Mouse (Mus musculus) limb, embryonic 14.5 days (tissue): ENCODE measurements around the gene Cldn10. TPM values are rescaled to one million over a fixed set of nuclear protein-coding genes. Genes with fewer than 3 reads are reported as not detected.

ENCODE experiments used
- ATAC-seq: fragments of 200-750 bp; cut with Nextera tagmentation; 2 replicates; pipeline ENCODE4 v1.8.0; 2017; ENCODE audit warnings: low read depth, moderate number of reproducible peaks, moderate TSS enrichment; ENCODE audit not compliant: low FRiP score
- DNase-seq: peaks from one replicate; pipeline ENCODE4 v3.0.0-alpha.2; 2015; ENCODE audit warnings: low spot score
- H3K27ac ChIP-seq: fragments of 300-500 bp; sonication (generic); replicated peaks from 2 replicates; pipeline ENCODE4 v1.5.1; 2014; ENCODE audit warnings: low read depth, mild to moderate bottlenecking, low read length, moderate library complexity, mixed read lengths
- H3K27me3 ChIP-seq: fragments of 300-500 bp; sonication (generic); 2 replicates; pipeline ENCODE4 v1.6.1; 2014; ENCODE audit warnings: low read length, mixed read lengths; ENCODE audit not compliant: control insufficient read depth, insufficient read depth
- H3K36me3 ChIP-seq: fragments of 300-500 bp; sonication (generic); 2 replicates; pipeline ENCODE4 v1.6.1; 2014; ENCODE audit warnings: mild to moderate bottlenecking, low read length, moderate library complexity, mixed read lengths; ENCODE audit not compliant: control insufficient read depth, insufficient read depth
- H3K4me1 ChIP-seq: fragments of 300-500 bp; sonication (generic); 2 replicates; pipeline ENCODE4 v1.6.1; 2014; ENCODE audit warnings: antibody characterized with exemption, low read length, mixed read lengths; ENCODE audit not compliant: control insufficient read depth, insufficient read depth
- H3K4me2 ChIP-seq: fragments of 300-500 bp; sonication (generic); replicated peaks from 2 replicates; pipeline ENCODE4 v1.6.1; 2014; ENCODE audit warnings: low read depth, mild to moderate bottlenecking, low read length, moderate library complexity; ENCODE audit not compliant: severe bottlenecking
- H3K4me3 ChIP-seq: fragments of 300-500 bp; sonication (generic); replicated peaks from 2 replicates; pipeline ENCODE4 v1.5.1; 2014; ENCODE audit warnings: low read length
- H3K9ac ChIP-seq: fragments of 300-500 bp; sonication (generic); 2 replicates; pipeline ENCODE4 v1.6.1; 2014; ENCODE audit warnings: mild to moderate bottlenecking, low read depth, low read length, moderate library complexity; ENCODE audit not compliant: severe bottlenecking
- H3K9me3 ChIP-seq: fragments of 300-500 bp; sonication (generic); 2 replicates; pipeline ENCODE4 v1.6.1; 2016; ENCODE audit warnings: low read length; ENCODE audit not compliant: control insufficient read depth
- POLR2A ChIP-seq: fragments of 200-500 bp; IDR thresholded peaks from 2 replicates; pipeline ENCODE4 v1.8.0; 2012; ENCODE audit warnings: inconsistent platforms, mild to moderate bottlenecking, moderate library complexity, borderline replicate concordance; ENCODE audit not compliant: insufficient read depth, insufficient read length; ENCODE audit errors: extremely low read depth
- WGBS: fragments of 180-500 bp; shearing (Covaris S2); extraction: QIAGEN DNeasy Blood & Tissue Kit; methylation state at CpG from one replicate; pipeline ENCODE4 v1.1.7; 2014; 5-methylcytosine and 5-hydroxymethylcytosine counted together
- polyA plus RNA-seq, 2 experiments: library from polyadenylated mRNA; depleted of rRNA in 1 of 2; stranded (reverse) in 1 of 2; unstranded in 1 of 2; fragments of >200 nt; fragmentation: Nextera tagmentation in 1 of 2; extraction: Ambion mirVana in 1 of 2; gene quantifications; 2 replicates each; pipeline versions ENCODE4 v1.2.1 to v1.2.3; 2012 to 2014

Cldn10 gene
- polyA plus RNA-seq, 2 experiments: 0.65 to 1.4 TPM

DNA sequence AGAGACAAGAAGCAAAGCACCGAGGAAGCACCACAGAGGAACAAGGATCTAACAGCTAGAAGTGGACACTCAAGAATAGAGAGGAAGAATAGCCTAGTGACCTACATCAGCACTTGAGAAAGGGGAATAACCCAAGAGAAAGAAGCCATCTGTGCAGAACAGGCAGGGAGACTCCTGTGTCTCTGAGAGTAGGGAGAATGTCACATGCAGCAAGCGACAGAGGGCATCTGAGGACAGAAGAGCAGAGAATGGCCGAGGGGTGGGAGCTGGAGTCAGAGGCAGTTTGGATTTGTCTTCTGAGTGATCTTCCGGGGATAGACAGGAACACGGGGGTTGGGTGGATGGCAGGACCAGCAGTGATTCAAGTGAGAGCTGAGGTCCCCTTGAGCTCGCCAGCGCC lies 25.4 kb downstream of the Cldn10 start:
- no peak for DNase-seq
- WGBS: 69% methylated on average over 7 of the region's 7 CpGs
- Histone ChIP-seq H3K9ac (no peak overlapping the region), H3K27ac (no peak overlapping the region), H3K4me3 (no peak overlapping the region), H3K4me2 (no peak overlapping the region), H3K36me3 (no peaks in the 10 kb centered on the region), H3K9me3 (no peaks in the 10 kb centered on the region), H3K27me3 (no peaks in the 10 kb centered on the region), H3K4me1 (no peaks in the 10 kb centered on the region)
- TF ChIP-seq POLR2A: no peak
- no peak for ATAC-seq

DNA sequence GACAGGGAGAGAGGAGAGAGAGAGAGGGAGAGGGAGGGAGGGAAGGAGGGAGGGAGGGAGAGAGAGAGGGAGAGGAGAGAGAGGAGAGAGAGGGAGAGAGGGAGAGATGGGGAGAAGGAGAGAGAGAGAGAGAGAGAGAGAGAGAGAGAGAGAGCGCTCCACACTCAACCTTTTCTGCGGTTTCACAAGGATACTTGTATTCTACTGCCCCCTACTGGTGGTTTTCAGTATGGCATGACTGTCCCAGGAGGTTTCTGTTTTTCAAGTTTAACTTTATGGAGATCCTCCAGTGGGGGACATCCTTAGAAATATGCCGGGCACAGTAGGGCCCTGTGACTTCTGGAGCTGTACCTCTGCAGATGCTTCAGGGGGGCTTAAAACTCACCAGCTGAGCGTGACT lies 28.8 kb downstream of the Cldn10 start:
- H3K4me3 ChIP-seq: no peak overlapping the region
- H3K4me1 ChIP-seq: no peaks in the 10 kb centered on the region
- H3K36me3 ChIP-seq: no peaks in the 10 kb centered on the region
- 23% methylated on average over 4 of the region's 4 CpGs for WGBS
- H3K27ac ChIP-seq: no peak overlapping the region
- H3K4me2 ChIP-seq: no peak overlapping the region
- no peak for TF ChIP-seq POLR2A
- DNase-seq (peak; percentile 71), ATAC-seq (no peak; the same call in 1 of the 2 replicates)
- no peaks in the 10 kb centered on the region for H3K9me3 ChIP-seq
- no peak overlapping the region for H3K9ac ChIP-seq
- no peaks in the 10 kb centered on the region for H3K27me3 ChIP-seq

DNA sequence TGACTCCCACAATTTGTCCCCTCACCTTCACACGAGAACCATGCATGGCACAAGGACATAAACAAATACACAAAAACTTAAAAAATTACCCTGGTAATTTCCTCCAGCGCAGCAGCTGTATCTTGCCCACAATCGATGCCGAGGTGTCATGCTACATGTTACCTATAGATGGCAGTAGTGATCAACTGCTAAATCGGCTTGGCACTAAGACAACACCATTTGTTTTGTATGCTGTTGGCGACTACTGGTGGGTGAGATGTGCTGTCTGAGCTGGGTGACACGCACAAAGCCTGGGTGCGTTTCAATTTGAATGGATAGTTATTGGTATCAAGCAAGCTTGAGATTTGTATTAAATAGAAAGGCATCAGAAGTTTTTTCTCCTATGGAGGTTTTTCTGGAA lies 32.4 kb downstream of the Cldn10 start:
- Histone ChIP-seq H3K4me3 (no peak overlapping the region), H3K27ac (no peak overlapping the region), H3K36me3 (no peaks in the 10 kb centered on the region), H3K4me1 (no peaks in the 10 kb centered on the region), H3K9me3 (no peaks in the 10 kb centered on the region), H3K9ac (no peak overlapping the region), H3K27me3 (no peaks in the 10 kb centered on the region), H3K4me2 (no peak overlapping the region)
- no peak for TF ChIP-seq POLR2A
- WGBS: 12% methylated on average over 8 of the region's 8 CpGs
- ATAC-seq (no peak), DNase-seq (peak; percentile 65)

DNA sequence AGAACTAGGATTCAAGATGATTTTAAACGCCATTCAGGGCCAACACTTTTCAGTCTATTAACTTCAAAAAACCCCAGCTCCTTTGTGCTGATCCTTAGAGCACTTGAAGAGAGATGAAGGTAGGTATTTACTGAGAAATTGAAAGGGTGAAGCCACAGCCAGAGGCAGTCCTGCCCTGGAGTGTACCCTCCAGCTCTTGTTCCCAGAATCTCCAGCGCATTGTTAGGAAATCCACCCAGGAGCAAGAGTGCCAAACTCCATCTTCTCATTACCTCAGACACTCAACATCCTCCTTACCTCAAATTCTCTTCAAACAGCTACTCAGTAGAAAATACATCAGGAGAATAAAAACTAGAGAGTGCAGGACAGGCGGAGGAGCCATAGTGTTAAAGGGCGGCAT lies 35.1 kb downstream of the Cldn10 start:
- no peaks in the 10 kb centered on the region for H3K4me1 ChIP-seq
- no peak overlapping the region for H3K9ac ChIP-seq
- no peak for ATAC-seq
- TF ChIP-seq POLR2A: no peak
- DNase-seq: no peak
- no peak overlapping the region for H3K4me2 ChIP-seq
- H3K27me3 ChIP-seq: no peaks in the 10 kb centered on the region
- no peaks in the 10 kb centered on the region for H3K9me3 ChIP-seq
- 87% methylated on average over 4 of the region's 4 CpGs for WGBS
- no peaks in the 10 kb centered on the region for H3K36me3 ChIP-seq
- no peak overlapping the region for H3K27ac ChIP-seq
- H3K4me3 ChIP-seq: no peak overlapping the region

DNA sequence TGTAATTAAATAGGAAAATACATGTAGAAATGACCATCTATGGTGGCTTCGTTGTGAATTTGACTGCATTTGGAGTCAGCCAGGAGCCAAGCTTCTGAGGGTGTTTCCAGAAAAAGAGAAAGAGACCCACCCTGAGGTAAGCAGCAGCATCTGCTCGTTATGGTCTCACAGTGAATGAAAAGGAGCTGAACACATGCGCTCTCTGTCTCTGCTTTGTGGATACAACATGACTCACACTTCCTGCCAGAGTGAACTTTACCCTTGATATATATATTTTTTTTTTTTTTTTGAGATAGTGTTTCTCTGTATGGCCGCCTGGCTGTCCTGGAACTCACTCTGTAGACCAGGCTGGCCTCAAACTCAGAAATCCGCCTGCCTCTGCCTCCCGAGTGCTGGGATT lies 35.6 kb downstream of the Cldn10 start:
- Histone ChIP-seq H3K36me3 (no peaks in the 10 kb centered on the region), H3K4me3 (no peak overlapping the region), H3K27ac (no peak overlapping the region), H3K4me2 (no peak overlapping the region), H3K27me3 (no peaks in the 10 kb centered on the region), H3K9me3 (no peaks in the 10 kb centered on the region), H3K4me1 (no peaks in the 10 kb centered on the region), H3K9ac (no peak overlapping the region)
- no peak for TF ChIP-seq POLR2A
- ATAC-seq (no peak), DNase-seq (no peak)
- WGBS: 74% methylated on average over 6 of the region's 6 CpGs

DNA sequence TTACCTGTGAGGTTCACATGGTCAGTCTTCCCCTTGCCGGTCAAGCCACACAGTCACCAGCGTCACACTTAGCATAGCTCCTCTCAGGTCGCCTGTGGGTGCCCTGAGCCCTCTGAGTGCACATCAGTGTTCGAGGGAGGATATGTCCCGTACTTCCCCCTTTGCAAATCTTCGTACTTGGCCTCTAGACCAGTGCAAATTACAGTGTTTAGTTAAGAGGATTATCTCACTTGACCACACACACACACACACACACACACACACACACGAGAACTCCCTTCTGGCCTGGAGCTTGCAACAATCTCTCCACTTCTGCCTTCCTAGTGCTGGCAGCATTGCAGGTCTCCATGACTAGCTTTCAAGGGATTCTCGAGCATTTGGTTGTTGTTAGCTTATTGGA lies 38.6 kb downstream of the Cldn10 start:
- H3K9me3 ChIP-seq: no peaks in the 10 kb centered on the region
- no peak for ATAC-seq
- TF ChIP-seq POLR2A: no peak

More for the DNA sequence above, 38.6 kb downstream of the Cldn10 start:
- H3K27ac ChIP-seq: no peak overlapping the region
- H3K27me3 ChIP-seq: no peaks in the 10 kb centered on the region
- H3K4me1 ChIP-seq: no peaks in the 10 kb centered on the region
- DNase-seq: no peak
- H3K36me3 ChIP-seq: no peaks in the 10 kb centered on the region
- H3K9ac ChIP-seq: no peak overlapping the region
- WGBS: 77% methylated on average over 8 of the region's 8 CpGs
- no peak overlapping the region for H3K4me2 ChIP-seq
- no peak overlapping the region for H3K4me3 ChIP-seq
